Mouse (Mus musculus) CH12.LX (cell line): ENCODE results near the gene Spata18. TPM values are rescaled to one million over a fixed set of nuclear protein-coding genes. Genes with fewer than 3 reads are reported as not detected.

Experiments
- DNase-seq: peaks from one replicate; pipeline ENCODE4 v3.0.0-alpha.2; 2013; ENCODE audit errors: extremely low read depth
- H3K27ac ChIP-seq: 2 replicates; pipeline ENCODE4 v1.5.1; 2012; ENCODE audit warnings: low read depth, mild to moderate bottlenecking, control low read depth, moderate library complexity; ENCODE audit not compliant: insufficient read depth
- H3K27me3 ChIP-seq: replicated peaks from 2 replicates; pipeline ENCODE3; 2012; ENCODE audit warnings: inconsistent platforms
- H3K36me3 ChIP-seq, 2 experiments: replicated peaks in 1 of 2; 2 replicates each; pipeline versions ENCODE3 to v1.6.1; 2012; ENCODE audit warnings: inconsistent platforms in 1 of 2, low read length in 1 of 2, mild to moderate bottlenecking in 1 of 2, mixed read lengths in 1 of 2, moderate library complexity in 1 of 2; ENCODE audit not compliant: control insufficient read depth in 1 of 2, insufficient read depth in 1 of 2
- H3K4me1 ChIP-seq, 2 experiments: 2 replicates each; pipeline ENCODE4 v1.6.1; 2012; ENCODE audit warnings: inconsistent platforms in 1 of 2, moderate library complexity in 1 of 2; ENCODE audit not compliant: insufficient read depth in 2 of 2, control insufficient read depth in 1 of 2
- H3K4me2 ChIP-seq: 2 replicates; pipeline ENCODE4 v1.6.1; 2012; ENCODE audit warnings: low read depth, mild to moderate bottlenecking, control low read depth; ENCODE audit not compliant: poor library complexity, insufficient read depth, severe bottlenecking
- H3K4me3 ChIP-seq, 3 experiments: fragments of 150-350 bp in 1 of 3; sonication (generic) in 1 of 3; replicated peaks in 1 of 3; 2 replicates each; pipeline versions ENCODE3 to v1.5.1; 2011 to 2012; ENCODE audit warnings: low read depth in 2 of 3, low read length in 2 of 3, mild to moderate bottlenecking in 2 of 3, moderate library complexity in 2 of 3, control low read depth in 1 of 3, improper control_type of control experiment in 1 of 3, inconsistent platforms in 1 of 3, mixed read lengths in 1 of 3; ENCODE audit not compliant: poor library complexity in 1 of 3
- H3K79me2 ChIP-seq: replicated peaks from 2 replicates; pipeline ENCODE4 v1.6.1; 2012; ENCODE audit warnings: mild to moderate bottlenecking, moderate library complexity; ENCODE audit not compliant: control insufficient read depth, poor library complexity, insufficient read depth, severe bottlenecking; ENCODE audit errors: extremely low read depth
- H3K9ac ChIP-seq: 2 replicates; pipeline ENCODE4 v1.6.1; 2012; ENCODE audit warnings: low read depth, mild to moderate bottlenecking, control low read depth, moderate library complexity; ENCODE audit not compliant: insufficient read depth
- H3K9me3 ChIP-seq: replicated peaks from 2 replicates; pipeline ENCODE3; 2012; ENCODE audit warnings: low read length, inconsistent platforms, mixed read lengths
- BHLHE40 ChIP-seq: IDR thresholded peaks from 2 replicates; pipeline ENCODE4 v1.6.1; 2011; ENCODE audit warnings: mild to moderate bottlenecking, low read depth, low read length, improper control_type of control experiment
- CHD2 ChIP-seq: IDR thresholded peaks from 2 replicates; pipeline ENCODE4 v1.6.1; 2011; ENCODE audit warnings: low read length, improper control_type of control experiment
- CTCF ChIP-seq, 2 experiments: IDR thresholded peaks in 1 of 2; conservative IDR thresholded peaks in 1 of 2; 2 replicates each; pipeline ENCODE4 v1.5.1; 2011 to 2012; ENCODE audit warnings: low read depth in 2 of 2, low read length in 2 of 2, improper control_type of control experiment in 1 of 2, inconsistent platforms in 1 of 2, mild to moderate bottlenecking in 1 of 2, moderate library complexity in 1 of 2
- E2F4 ChIP-seq: IDR thresholded peaks from 2 replicates; pipeline ENCODE4 v1.6.1; 2011; ENCODE audit warnings: low read depth, low read length, improper control_type of control experiment; ENCODE audit not compliant: insufficient replicate concordance
- EP300 ChIP-seq: IDR thresholded peaks from 2 replicates; pipeline ENCODE4 v1.6.1; 2011; ENCODE audit warnings: low read length, improper control_type of control experiment
- ETS1 ChIP-seq: conservative IDR thresholded peaks from 2 replicates; pipeline ENCODE4 v1.6.1; 2012; ENCODE audit warnings: low read depth, mild to moderate bottlenecking, inconsistent platforms, low read length, improper control_type of control experiment, moderate library complexity
- GABPA ChIP-seq: IDR thresholded peaks from 2 replicates; pipeline ENCODE4 v1.6.1; 2012; ENCODE audit warnings: low read depth, low read length, improper control_type of control experiment, inconsistent platforms; ENCODE audit not compliant: insufficient replicate concordance
- HCFC1 ChIP-seq: IDR thresholded peaks from 2 replicates; pipeline ENCODE4 v1.6.1; 2012; ENCODE audit warnings: low read depth, mild to moderate bottlenecking, inconsistent platforms, low read length, improper control_type of control experiment
- JUN ChIP-seq: IDR thresholded peaks from 2 replicates; pipeline ENCODE4 v1.6.1; 2011; ENCODE audit warnings: low read depth, mild to moderate bottlenecking, low read length, improper control_type of control experiment, moderate library complexity; ENCODE audit not compliant: insufficient read depth
- JUND ChIP-seq: conservative IDR thresholded peaks from 2 replicates; pipeline ENCODE4 v1.6.1; 2011; ENCODE audit warnings: low read depth, low read length, improper control_type of control experiment
- KAT2A ChIP-seq: IDR thresholded peaks from 2 replicates; pipeline ENCODE4 v1.6.1; 2012; ENCODE audit warnings: low read length, improper control_type of control experiment, inconsistent platforms; ENCODE audit not compliant: insufficient replicate concordance
- MAX ChIP-seq: IDR thresholded peaks from 2 replicates; pipeline ENCODE4 v1.6.1; 2011; ENCODE audit warnings: low read length, improper control_type of control experiment
- MAZ ChIP-seq: IDR thresholded peaks from 2 replicates; pipeline ENCODE4 v1.6.1; 2012; ENCODE audit warnings: low read depth, mild to moderate bottlenecking, inconsistent platforms, low read length, improper control_type of control experiment, moderate library complexity
- MEF2A ChIP-seq: IDR thresholded peaks from 2 replicates; pipeline ENCODE4 v1.6.1; 2014; ENCODE audit warnings: low read depth, mild to moderate bottlenecking, inconsistent platforms, low read length, improper control_type of control experiment, borderline replicate concordance
- MYC ChIP-seq: IDR thresholded peaks from 2 replicates; pipeline ENCODE4 v1.6.1; 2011; ENCODE audit warnings: low read depth, mild to moderate bottlenecking, improper control_type of control experiment, low read length
- PAX5 ChIP-seq: IDR thresholded peaks from 2 replicates; pipeline ENCODE4 v1.6.1; 2012; ENCODE audit warnings: low read length, inconsistent platforms, mixed read lengths
- POLR2A ChIP-seq: IDR thresholded peaks from 2 replicates; pipeline ENCODE4 v1.6.1; 2011; ENCODE audit warnings: low read depth, mild to moderate bottlenecking, improper control_type of control experiment, low read length
- POLR2AphosphoS2 ChIP-seq: IDR thresholded peaks from 2 replicates; pipeline ENCODE4 v1.6.1; 2011; ENCODE audit warnings: low read depth, low read length, improper control_type of control experiment
- RAD21 ChIP-seq: IDR thresholded peaks from 2 replicates; pipeline ENCODE4 v1.6.1; 2011; ENCODE audit warnings: low read depth, mild to moderate bottlenecking, low read length, improper control_type of control experiment, moderate library complexity
- RCOR1 ChIP-seq: conservative IDR thresholded peaks from 2 replicates; pipeline ENCODE4 v1.6.1; 2012; ENCODE audit warnings: low read depth, mild to moderate bottlenecking, inconsistent platforms, low read length, improper control_type of control experiment
- SIN3A ChIP-seq: IDR thresholded peaks from 2 replicates; pipeline ENCODE4 v1.6.1; 2012; ENCODE audit warnings: low read length, improper control_type of control experiment, inconsistent platforms
- USF1 ChIP-seq: IDR thresholded peaks from 2 replicates; pipeline ENCODE4 v1.6.1; 2014; ENCODE audit warnings: low read depth, mild to moderate bottlenecking, inconsistent platforms, low read length, improper control_type of control experiment
- ZC3H11A ChIP-seq: IDR thresholded peaks from 2 replicates; pipeline ENCODE4 v1.6.1; 2012; ENCODE audit warnings: low read depth, mild to moderate bottlenecking, inconsistent platforms, low read length, improper control_type of control experiment
- ZKSCAN1 ChIP-seq: IDR thresholded peaks from 2 replicates; pipeline ENCODE4 v1.6.1; 2012; ENCODE audit warnings: low read depth, inconsistent platforms, low read length, improper control_type of control experiment, borderline replicate concordance
- ZNF384 ChIP-seq: IDR thresholded peaks from 2 replicates; pipeline ENCODE4 v1.6.1; 2012; ENCODE audit warnings: low read depth, low read length, improper control_type of control experiment, inconsistent platforms
- dilution Hi-C: fragments of 300-500 bp; cut with MboI; formaldehyde crosslinking; loops from 2 replicates; pipeline ENCODE4 v1.14.3; 2020; ENCODE audit warnings: low sequenced_read_pairs; ENCODE audit not compliant: extremely low pct_unique_long_range_greater_than_20kb, extremely low pct_ligation_motif_present
- in situ Hi-C: fragments of 300-500 bp; cut with MboI; formaldehyde crosslinking; loops from 3 replicates; pipeline ENCODE4 v1.14.3; 2019; ENCODE audit warnings: low sequenced_read_pairs, low pct_ligation_motif_present, low pct_unique_long_range_greater_than_20kb, mixed read lengths
- polyA plus RNA-seq: library from polyadenylated mRNA; unstranded; fragments of >175 nt; gene quantifications from 2 replicates; pipeline ENCODE4 v1.2.1, GENCODE M21; 2012; ENCODE audit warnings: low read depth; ENCODE audit not compliant: insufficient read length
- total RNA-seq, 2 experiments: library from RNA; depleted of rRNA; stranded (reverse); fragments of 300-350 nt in 1 of 2; fragments of >200 nt in 1 of 2; gene quantifications; 2 replicates each; pipeline ENCODE4 v1.2.3; 2012 to 2014

Spata18 gene
- total and polyA plus RNA-seq, 3 experiments = not detected

DNA sequence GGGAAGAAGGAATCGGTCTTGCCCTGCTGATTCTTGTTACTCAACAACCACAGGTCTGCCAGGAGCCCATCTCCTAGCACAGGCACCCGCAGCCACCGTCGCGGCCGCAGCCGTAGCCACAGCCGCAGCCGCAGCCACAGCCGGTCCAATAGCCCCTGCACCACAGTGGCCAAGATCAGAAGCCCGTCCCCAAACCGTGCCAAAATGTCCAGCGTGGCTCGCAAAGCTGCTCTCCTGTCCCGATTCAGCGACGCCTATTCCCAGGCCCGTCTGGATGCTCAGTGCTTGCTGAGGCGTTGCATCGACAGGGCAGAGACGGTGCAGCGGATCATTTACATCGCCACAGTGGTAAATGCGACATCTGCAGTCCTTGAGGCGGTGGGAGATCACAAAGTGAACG is 18.2 kb downstream of the Spata18 start:
- no peak overlapping the region for H3K4me3 ChIP-seq
- H3K79me2 ChIP-seq = no peaks in the 10 kb centered on the region
- H3K27me3 ChIP-seq = no peaks in the 10 kb centered on the region
- H3K4me2 ChIP-seq = no peak overlapping the region
- TF ChIP-seq EP300 (no peak), JUND (no peak), E2F4 (no peak), ZNF384 (no peak), GABPA (no peak), HCFC1 (no peak), POLR2AphosphoS2 (no peak), SIN3A (no peak), POLR2A (no peak), JUN (no peak), ETS1 (no peak), CTCF (conservative IDR thresholded peaks at IDR 0.05 in 1 of 2, IDR thresholded peaks at IDR 0.05 in 1 of 2; ENCODE audit: low read depth in 2 of 2, low read length in 2 of 2) (no peak), BHLHE40 (no peak), RAD21 (no peak), KAT2A (no peak), MEF2A (no peak), PAX5 (no peak), ZKSCAN1 (no peak), MAX (no peak)
- peaks cover 9 to 34% of the 10 kb centered on the region in 2 experiments for H3K4me1 ChIP-seq
- no peak for DNase-seq
- H3K36me3 ChIP-seq = no peaks in the 10 kb centered on the region
- no peaks in the 10 kb centered on the region for H3K9me3 ChIP-seq
- dilution Hi-C loops = no loop called here
- in situ Hi-C loops = no loop called here
- H3K9ac ChIP-seq = no peak overlapping the region
- H3K27ac ChIP-seq = no peak overlapping the region

DNA sequence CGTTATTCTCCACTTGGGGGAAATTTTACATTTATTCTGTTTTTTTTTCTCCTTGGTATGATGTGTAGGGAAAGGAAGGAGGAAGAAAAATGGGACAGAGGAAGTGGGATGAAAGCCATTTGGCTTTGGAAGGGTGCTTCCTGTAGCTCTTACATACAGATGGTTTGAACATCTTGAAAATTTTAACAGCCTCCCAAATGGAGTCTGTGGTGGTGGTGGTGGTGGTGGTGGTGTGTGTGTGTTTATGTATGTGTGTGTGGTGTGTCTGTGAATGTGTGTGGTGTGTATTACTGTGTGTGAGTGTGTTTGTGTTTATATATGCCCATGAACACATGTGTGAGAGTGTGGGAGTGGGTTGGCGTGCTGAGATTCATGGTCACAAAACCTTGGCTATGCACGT is 24.4 kb downstream of the Spata18 start:
- in situ Hi-C loops (no loop called here), dilution Hi-C loops (no loop called here)
- Histone ChIP-seq H3K27me3 (no peaks in the 10 kb centered on the region), H3K9me3 (no peaks in the 10 kb centered on the region), H3K4me3 (no peak overlapping the region), H3K9ac (no peak overlapping the region), H3K4me1 (no peaks in the 10 kb centered on the region), H3K79me2 (no peaks in the 10 kb centered on the region), H3K27ac (no peak overlapping the region), H3K4me2 (no peak overlapping the region), H3K36me3 (no peaks in the 10 kb centered on the region)
- DNase-seq = no peak
- TF ChIP-seq CHD2 = no peak
- TF ChIP-seq MAZ = no peak
- no peak for TF ChIP-seq MYC
- TF ChIP-seq USF1 = no peak
- no peak for TF ChIP-seq ZNF384
- no peak for TF ChIP-seq ZC3H11A
- no peak for TF ChIP-seq RCOR1
